20 mouse cellular contexts compared by ENCODE assay signal in the genomic region with DNA sequence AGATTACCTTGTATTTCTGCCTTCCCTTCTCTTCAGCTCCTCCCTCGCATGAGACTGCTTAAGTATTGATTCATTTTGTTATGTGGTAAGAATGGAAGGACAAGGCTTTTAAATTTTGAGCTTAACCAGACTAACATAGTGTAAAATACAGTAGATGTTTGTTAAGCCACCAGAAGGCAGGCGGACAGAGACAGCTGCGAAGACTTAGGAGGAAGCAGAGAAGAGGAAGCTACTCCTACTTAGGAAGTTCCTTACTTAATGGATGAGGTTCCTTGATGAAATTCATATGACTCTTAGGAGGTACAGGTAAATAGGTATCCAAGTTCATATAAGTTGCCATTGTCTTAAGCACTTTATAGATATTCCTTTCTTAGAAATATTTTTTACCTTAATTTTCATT. TPM values are rescaled to one million over a fixed set of nuclear protein-coding genes. Genes with fewer than 3 reads are reported as not detected.
DNase-seq lines count a peak whose midpoint lies in the region; ATAC-seq lines count a peak whose summit lies in the region.
"Had no signal": no experiment of that assay in that cellular context is flagged by ENCODE, and none has a peak within 500 bp of the region (broad histone marks: within the 10 kb centered on the region; RNA-seq: fewer than 3 reads in every experiment).

No protein-coding gene starts in this region.

- 74% methylated on average over 3 of the region's 3 CpGs for WGBS in limb, embryonic 11.5 days
- WGBS in limb, embryonic 10.5 days, result 75% methylated on average over 3 of the region's 3 CpGs

- no peaks in the 10 kb centered on the region for H3K36me3 ChIP-seq in limb, embryonic 11.5 days (ENCODE audit: control insufficient read depth, insufficient read depth, low read length)
- no peaks in the 10 kb centered on the region for H3K36me3 ChIP-seq in limb, embryonic 10.5 days
- H3K36me3 ChIP-seq: embryonic facial prominence, embryonic 13.5 days; embryonic facial prominence, embryonic 15.5 days; forebrain, embryonic 10.5 days; forebrain, embryonic 12.5 days had no signal

- no peak overlapping the region for H3K9ac ChIP-seq in limb, embryonic 11.5 days (ENCODE audit: low read length)
- H3K9ac ChIP-seq: embryonic facial prominence, embryonic 13.5 days; embryonic facial prominence, embryonic 15.5 days; forebrain, embryonic 12.5 days had no signal

- no peak overlapping the region for H3K4me3 ChIP-seq in limb, embryonic 11.5 days (ENCODE audit: low read depth, low read length)
- no peak overlapping the region for H3K4me3 ChIP-seq in limb, embryonic 10.5 days
- H3K4me3 ChIP-seq: embryonic facial prominence, embryonic 13.5 days; embryonic facial prominence, embryonic 15.5 days; erythroblast, embryonic 14.5 days; forebrain, embryonic 10.5 days; forebrain, embryonic 12.5 days had no signal

- peak; percentile 4 for DNase-seq in limb, embryonic 11.5 days (ENCODE audit: low spot score)
- DNase-seq in limb, embryonic 10.5 days (ENCODE audit: low spot score), result no peak
- no peak for DNase-seq in urinary bladder, adult 2 months (ENCODE audit: low spot score)
- DNase-seq: adrenal gland, adult 2 months; adrenal gland, postnatal 10 days; adrenal gland, postnatal 25 days; cerebellum, adult 11 months; cerebellum, adult 18-20 months; cerebellum, adult 8-10 months; cerebellum, adult 9-11 months; cerebellum, postnatal 14 days; cerebellum, postnatal 36 days; embryo, embryonic 11 days had no signal

- no peaks in the 10 kb centered on the region for H3K27me3 ChIP-seq in limb, embryonic 11.5 days (ENCODE audit: control insufficient read depth, insufficient read depth, low read length)
- H3K27me3 ChIP-seq in limb, embryonic 10.5 days (ENCODE audit: low read depth, poor library complexity, severe bottlenecking), result no peaks in the 10 kb centered on the region
- H3K27me3 ChIP-seq: embryonic facial prominence, embryonic 13.5 days; embryonic facial prominence, embryonic 15.5 days; forebrain, embryonic 12.5 days had no signal

- no peaks in the 10 kb centered on the region for H3K9me3 ChIP-seq in limb, embryonic 11.5 days (ENCODE audit: control insufficient read depth, low read length)
- H3K9me3 ChIP-seq in limb, embryonic 10.5 days (replicated peaks), result no peaks in the 10 kb centered on the region
- H3K9me3 ChIP-seq: embryonic facial prominence, embryonic 13.5 days; embryonic facial prominence, embryonic 15.5 days; forebrain, embryonic 10.5 days; forebrain, embryonic 12.5 days had no signal

- H3K27ac ChIP-seq in limb, embryonic 11.5 days (replicated peaks; ENCODE audit: low read depth, low read length), result no peak overlapping the region
- no peak overlapping the region for H3K27ac ChIP-seq in limb, embryonic 10.5 days
- H3K27ac ChIP-seq: embryonic facial prominence, embryonic 13.5 days; embryonic facial prominence, embryonic 15.5 days; forebrain, embryonic 10.5 days; forebrain, embryonic 12.5 days had no signal

- no peak overlapping the region for H3K4me2 ChIP-seq in limb, embryonic 11.5 days (ENCODE audit: low read depth, severe bottlenecking)
- H3K4me2 ChIP-seq: embryonic facial prominence, embryonic 13.5 days; embryonic facial prominence, embryonic 15.5 days; forebrain, embryonic 12.5 days had no signal

- ATAC-seq in limb, embryonic 11.5 days (ENCODE audit: insufficient number of reproducible peaks, low FRiP score, low TSS enrichment, low read depth), result no peak
- peak; percentile 66; the same call in 1 of the 2 replicates for ATAC-seq in granulocyte monocyte progenitor cell, adult 5-6 weeks (replicated peaks; ENCODE audit: poor library complexity, severe bottlenecking)
- 0 out of 2 replicates have a peak, but pooled peaks have one; percentile 41 for ATAC-seq in megakaryocyte, adult 5-6 weeks (ENCODE audit: poor library complexity, severe bottlenecking)

- H3K4me1 ChIP-seq in limb, embryonic 11.5 days (ENCODE audit: control insufficient read depth, insufficient read depth, low read length), result no peaks in the 10 kb centered on the region
- H3K4me1 ChIP-seq in limb, embryonic 10.5 days, result no peaks in the 10 kb centered on the region
- H3K4me1 ChIP-seq: embryonic facial prominence, embryonic 13.5 days; embryonic facial prominence, embryonic 15.5 days; forebrain, embryonic 10.5 days; forebrain, embryonic 12.5 days had no signal

RNA-seq across cellular contexts. Expression of gene Mon2, which starts 16.3 kb away (rescaled TPM):
- 27.4 and 28.5 TPM in 2 replicates for polyA plus RNA-seq in limb, embryonic 11.5 days (2014; fragmentation: Nextera tagmentation; extraction: Ambion mirVana)
- 20.6 and 21.9 TPM in 2 replicates for polyA plus RNA-seq in limb, embryonic 10.5 days (2016; fragmentation: Nextera tagmentation; extraction: Ambion mirVana)
- 40.6 and 45.1 TPM in 2 replicates for total RNA-seq in granulocyte monocyte progenitor cell, adult 5-6 weeks (2014; fragmentation: Nextera tagmentation)
- 38.7 and 57.1 TPM in 2 replicates for total RNA-seq in granulocyte monocyte progenitor cell, adult 5-6 weeks (2017)
- total RNA-seq in megakaryocyte, adult 5-6 weeks (2015), result 36.0 and 43.7 TPM in 2 replicates
- 42.9 and 54.4 TPM in 2 replicates for total RNA-seq in megakaryocyte, adult 5-6 weeks (2017)
- 52.9 and 58.2 TPM in 2 replicates for polyA plus RNA-seq in urinary bladder, adult 2 months (2012; rRNA removed)
